Comparison of ENCODE assay signal across 8 mouse cellular contexts in the genomic region with DNA sequence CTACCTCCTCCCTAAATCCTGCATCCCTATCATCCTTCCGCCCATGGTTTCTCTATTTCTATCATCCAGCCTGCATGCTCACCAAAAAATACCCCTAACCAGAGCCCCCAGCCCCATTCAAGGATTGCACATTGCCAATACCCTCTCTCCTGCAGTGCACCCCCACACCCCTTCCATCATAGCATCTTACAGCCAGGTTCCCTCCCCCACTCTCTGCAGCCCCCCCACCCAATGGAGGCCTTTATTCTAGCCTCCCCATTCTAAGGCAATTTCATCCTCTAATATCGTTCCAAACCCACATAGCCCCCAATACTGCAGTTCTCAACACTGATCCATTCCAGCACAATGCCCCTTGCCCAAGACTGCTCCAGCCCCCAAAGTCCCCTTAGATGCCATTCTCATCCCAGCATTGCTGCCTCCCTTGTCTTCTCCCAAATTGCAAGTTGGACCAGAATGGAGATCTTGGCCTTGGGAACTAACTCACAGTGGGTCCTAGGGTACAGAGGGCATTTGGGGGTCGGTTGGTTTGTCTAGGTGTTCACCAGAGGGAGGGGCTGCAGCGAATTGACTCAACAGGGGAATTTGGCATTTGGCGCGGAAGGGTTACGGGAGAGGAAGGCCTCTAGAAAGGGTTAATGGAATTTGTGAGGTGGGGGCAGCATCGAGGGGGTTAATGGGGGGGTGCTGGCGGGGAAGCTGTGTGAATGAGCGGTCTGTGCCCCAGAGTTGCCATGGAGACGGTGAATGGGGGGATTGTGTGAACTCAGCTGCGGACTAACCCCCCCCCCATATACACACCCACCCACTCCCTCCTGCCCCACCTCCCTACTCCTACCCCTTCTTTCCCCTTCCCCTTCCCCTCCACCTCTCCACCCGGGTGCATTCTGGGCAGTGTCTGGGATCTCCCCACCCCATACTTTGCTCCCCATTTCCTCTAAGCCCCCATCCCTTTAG. TPM values are rescaled to one million over a fixed set of nuclear protein-coding genes. Genes with fewer than 3 reads are reported as not detected.
DNase-seq lines count a peak whose midpoint lies in the region; ATAC-seq and TF ChIP-seq lines count a peak whose summit lies in the region.
"Had no signal": no experiment of that assay in that cellular context is flagged by ENCODE, and none has a peak within 500 bp of the region (broad histone marks: within the 10 kb centered on the region; RNA-seq: fewer than 3 reads in every experiment).

No protein-coding gene starts in this region.

- no peak for TF ChIP-seq POLR2A in lung, adult 2 months (IDR thresholded peaks at IDR 0.05; ENCODE audit: borderline replicate concordance, extremely low read depth, low read depth, low read length)

- ATAC-seq in lung, embryonic 15.5 days (ENCODE audit: borderline replicate concordance, extremely low read depth, low FRiP score, low TSS enrichment): peak; percentile 57
- peak; percentile 81 for ATAC-seq in forebrain, embryonic 11.5 days (replicated peaks; ENCODE audit: low FRiP score)
- peak; percentile 71 for ATAC-seq in limb, embryonic 12.5 days (ENCODE audit: insufficient number of reproducible peaks, insufficient read depth, low FRiP score, low TSS enrichment, low read depth)
- ATAC-seq in stomach, embryonic 14.5 days (ENCODE audit: insufficient number of reproducible peaks, insufficient read depth, low FRiP score, low read depth): peak; percentile 57

- H3K9ac ChIP-seq in lung, embryonic 15.5 days: 0 out of 2 replicates have a peak overlapping the region, but pooled peaks have one; percentile 22
- H3K9ac ChIP-seq in forebrain, embryonic 11.5 days (ENCODE audit: low read length): peak overlapping the region; percentile 57
- peak overlapping the region; percentile 50 for H3K9ac ChIP-seq in limb, embryonic 12.5 days (replicated peaks)
- H3K9ac ChIP-seq in stomach, embryonic 14.5 days (replicated peaks; ENCODE audit: low read depth, low read length): 0 out of 2 replicates have a peak overlapping the region, but pooled peaks have one; percentile 14
- H3K9ac ChIP-seq: liver, embryonic 15.5 days had no signal

- no peaks in the 10 kb centered on the region for H3K27me3 ChIP-seq in lung, embryonic 15.5 days
- no peaks in the 10 kb centered on the region; the same call in 1 of the 2 replicates for H3K27me3 ChIP-seq in forebrain, embryonic 11.5 days (ENCODE audit: control insufficient read depth, insufficient read depth, low read length)
- H3K27me3 ChIP-seq in limb, embryonic 12.5 days: peaks cover 44% of the 10 kb centered on the region
- H3K27me3 ChIP-seq in stomach, embryonic 14.5 days (ENCODE audit: control insufficient read depth, insufficient read depth, low read length): no peaks in the 10 kb centered on the region

- H3K27ac ChIP-seq in lung, embryonic 15.5 days: no peak overlapping the region
- peak overlapping the region; percentile 53 for H3K27ac ChIP-seq in forebrain, embryonic 11.5 days (ENCODE audit: low read depth, low read length)
- peak overlapping the region; percentile 77 for H3K27ac ChIP-seq in limb, embryonic 12.5 days
- no peak overlapping the region for H3K27ac ChIP-seq in stomach, embryonic 14.5 days (ENCODE audit: low read length)
- H3K27ac ChIP-seq: liver, embryonic 15.5 days had no signal

- 33% methylated on average over 12 of the region's 13 CpGs for WGBS in lung, embryonic 15.5 days
- WGBS in lung, adult 2 months: 40% methylated on average over 12 of the region's 13 CpGs
- 18% methylated on average over 11 of the region's 13 CpGs for WGBS in forebrain, embryonic 11.5 days
- 22% methylated on average over 12 of the region's 13 CpGs for WGBS in limb, embryonic 12.5 days
- 24% methylated on average over 12 of the region's 13 CpGs for WGBS in stomach, embryonic 14.5 days

- no peak for DNase-seq in lung, adult 2 months
- peak; percentile 77 for DNase-seq in forebrain, embryonic 11.5 days (ENCODE audit: low spot score)
- no peak for DNase-seq in ovary, postnatal 10 days (ENCODE audit: low spot score)
- DNase-seq in kidney, postnatal 10 days: no peak

- H3K4me1 ChIP-seq in lung, embryonic 15.5 days: no peaks in the 10 kb centered on the region
- H3K4me1 ChIP-seq in lung, adult 2 months (ENCODE audit: control insufficient read depth, insufficient read depth, low read length): no peaks in the 10 kb centered on the region
- H3K4me1 ChIP-seq in forebrain, embryonic 11.5 days (replicated peaks; ENCODE audit: control insufficient read depth, insufficient read depth, low read length): peaks cover 12% of the 10 kb centered on the region
- peaks cover 24% of the 10 kb centered on the region for H3K4me1 ChIP-seq in limb, embryonic 12.5 days (replicated peaks)
- no peaks in the 10 kb centered on the region for H3K4me1 ChIP-seq in stomach, embryonic 14.5 days (ENCODE audit: control insufficient read depth, insufficient read depth, low read length)

- no peaks in the 10 kb centered on the region for H3K9me3 ChIP-seq in lung, embryonic 15.5 days
- no peaks in the 10 kb centered on the region for H3K9me3 ChIP-seq in forebrain, embryonic 11.5 days (ENCODE audit: control insufficient read depth, low read length)
- no peaks in the 10 kb centered on the region for H3K9me3 ChIP-seq in limb, embryonic 12.5 days
- no peaks in the 10 kb centered on the region for H3K9me3 ChIP-seq in stomach, embryonic 14.5 days (ENCODE audit: control insufficient read depth, low read depth, low read length)
- H3K9me3 ChIP-seq: liver, embryonic 15.5 days had no signal

- TF ChIP-seq CTCF in lung, adult 2 months (IDR thresholded peaks at IDR 0.05; ENCODE audit: insufficient read depth, low read length): no peak

- H3K36me3 ChIP-seq in lung, embryonic 15.5 days: no peaks in the 10 kb centered on the region
- H3K36me3 ChIP-seq in forebrain, embryonic 11.5 days (ENCODE audit: control insufficient read depth, insufficient read depth, low read length): no peaks in the 10 kb centered on the region
- peaks cover 28% of the 10 kb centered on the region for H3K36me3 ChIP-seq in limb, embryonic 12.5 days
- H3K36me3 ChIP-seq in stomach, embryonic 14.5 days (ENCODE audit: control insufficient read depth, insufficient read depth, low read length): no peaks in the 10 kb centered on the region

- H3K4me2 ChIP-seq in lung, embryonic 15.5 days: peak overlapping the region; percentile 57
- peak overlapping the region; percentile 51 for H3K4me2 ChIP-seq in forebrain, embryonic 11.5 days (ENCODE audit: low read depth, low read length, severe bottlenecking)
- H3K4me2 ChIP-seq in limb, embryonic 12.5 days: peak overlapping the region; percentile 56
- H3K4me2 ChIP-seq in stomach, embryonic 14.5 days (replicated peaks; ENCODE audit: low read depth, low read length): peak overlapping the region; percentile 43

- H3K4me3 ChIP-seq in lung, embryonic 15.5 days: peak overlapping the region; percentile 38
- no peak overlapping the region for H3K4me3 ChIP-seq in lung, adult 2 months (replicated peaks; ENCODE audit: extremely low read depth, low read depth, low read length)
- peak overlapping the region; percentile 38 for H3K4me3 ChIP-seq in forebrain, embryonic 11.5 days (ENCODE audit: low read depth, low read length)
- H3K4me3 ChIP-seq in limb, embryonic 12.5 days (replicated peaks): peak overlapping the region; percentile 47
- H3K4me3 ChIP-seq in stomach, embryonic 14.5 days (ENCODE audit: low read depth, low read length): peak overlapping the region; percentile 26
- H3K4me3 ChIP-seq: liver, embryonic 15.5 days had no signal

RNA-seq across cellular contexts. Expression of gene Nlgn3, which starts 0.8 kb away (rescaled TPM):
- polyA plus RNA-seq in lung, embryonic 15.5 days (2015; fragmentation: Nextera tagmentation; extraction: Ambion mirVana): 5.1 and 6.0 TPM in 2 replicates
- 0.23 and 0.57 TPM in 2 replicates for polyA plus RNA-seq in lung, adult 2 months (2012; rRNA removed)
- 28.1 and 32.1 TPM in 2 replicates for polyA plus RNA-seq in forebrain, embryonic 11.5 days (2014; fragmentation: Nextera tagmentation; extraction: Ambion mirVana)
- polyA plus RNA-seq in limb, embryonic 12.5 days (2016; fragmentation: Nextera tagmentation; extraction: Ambion mirVana): 11.1 and 14.5 TPM in 2 replicates
- 10.4 and 10.5 TPM in 2 replicates for polyA plus RNA-seq in stomach, embryonic 14.5 days (2014; fragmentation: Nextera tagmentation; extraction: Ambion mirVana)

RNA-seq across cellular contexts. Expression of gene Med12, which starts 25.9 kb away (rescaled TPM):
- polyA plus RNA-seq in lung, embryonic 15.5 days (2015; fragmentation: Nextera tagmentation; extraction: Ambion mirVana): 29.5 and 32.3 TPM in 2 replicates
- 109 and 128 TPM in 2 replicates for polyA plus RNA-seq in lung, adult 2 months (2012; rRNA removed)
- 46.5 and 47.6 TPM in 2 replicates for polyA plus RNA-seq in forebrain, embryonic 11.5 days (2014; fragmentation: Nextera tagmentation; extraction: Ambion mirVana)
- 46.0 and 51.7 TPM in 2 replicates for polyA plus RNA-seq in limb, embryonic 12.5 days (2016; fragmentation: Nextera tagmentation; extraction: Ambion mirVana)
- 42.9 and 46.8 TPM in 2 replicates for polyA plus RNA-seq in stomach, embryonic 14.5 days (2014; fragmentation: Nextera tagmentation; extraction: Ambion mirVana)

RNA-seq across cellular contexts. Expression of gene Gm20489, which starts 30.9 kb away (rescaled TPM):
- polyA plus RNA-seq in lung, embryonic 15.5 days (2015; fragmentation: Nextera tagmentation; extraction: Ambion mirVana): not detected in 2 replicates
- not detected in 2 replicates for polyA plus RNA-seq in lung, adult 2 months (2012; rRNA removed)
- polyA plus RNA-seq in forebrain, embryonic 11.5 days (2014; fragmentation: Nextera tagmentation; extraction: Ambion mirVana): not detected in 2 replicates
- not detected in 2 replicates for polyA plus RNA-seq in limb, embryonic 12.5 days (2016; fragmentation: Nextera tagmentation; extraction: Ambion mirVana)
- polyA plus RNA-seq in stomach, embryonic 14.5 days (2014; fragmentation: Nextera tagmentation; extraction: Ambion mirVana): not detected in 2 replicates
- polyA plus RNA-seq: liver, embryonic 15.5 days had no signal

RNA-seq across cellular contexts. Expression of gene Il2rg, which starts 31.7 kb away (rescaled TPM):
- 19.4 and 27.6 TPM in 2 replicates for polyA plus RNA-seq in lung, embryonic 15.5 days (2015; fragmentation: Nextera tagmentation; extraction: Ambion mirVana)
- 38.0 and 60.3 TPM in 2 replicates for polyA plus RNA-seq in lung, adult 2 months (2012; rRNA removed)
- polyA plus RNA-seq in forebrain, embryonic 11.5 days (2014; fragmentation: Nextera tagmentation; extraction: Ambion mirVana): 1.7 and 1.9 TPM in 2 replicates
- 3.9 and 4.2 TPM in 2 replicates for polyA plus RNA-seq in limb, embryonic 12.5 days (2016; fragmentation: Nextera tagmentation; extraction: Ambion mirVana)
- 8.8 and 11.1 TPM in 2 replicates for polyA plus RNA-seq in stomach, embryonic 14.5 days (2014; fragmentation: Nextera tagmentation; extraction: Ambion mirVana)

RNA-seq across cellular contexts. Expression of gene Gm614, which starts 36.0 kb away (rescaled TPM):
- not detected in 2 replicates for polyA plus RNA-seq in lung, embryonic 15.5 days (2015; fragmentation: Nextera tagmentation; extraction: Ambion mirVana)
- polyA plus RNA-seq in lung, adult 2 months (2012; rRNA removed): 0.51 and 0.57 TPM in 2 replicates
- not detected in 2 replicates for polyA plus RNA-seq in forebrain, embryonic 11.5 days (2014; fragmentation: Nextera tagmentation; extraction: Ambion mirVana)
- polyA plus RNA-seq in limb, embryonic 12.5 days (2016; fragmentation: Nextera tagmentation; extraction: Ambion mirVana): not detected in 2 replicates
- polyA plus RNA-seq in stomach, embryonic 14.5 days (2014; fragmentation: Nextera tagmentation; extraction: Ambion mirVana): not detected in 2 replicates
- polyA plus RNA-seq: liver, embryonic 15.5 days had no signal

Comparison
In these comparisons a context has a peak if more than half of its experiments do, and no peak if none do; other contexts are left out.
1. H3K27ac ChIP-seq: peak in forebrain, embryonic 11.5 days (single experiment) and limb, embryonic 12.5 days (single experiment); none in lung, embryonic 15.5 days (single experiment) and stomach, embryonic 14.5 days (single experiment).
2. Peak in every context shown above with its lines, with median percentiles within 50 percentile points of each other: ATAC-seq, H3K4me2 ChIP-seq and H3K9ac ChIP-seq.